Mouse (Mus musculus) lung, postnatal 0 days (tissue): ENCODE data around the gene Atg2a.

Source experiments
- CTCF ChIP-seq: IDR thresholded peaks from 2 replicates; pipeline ENCODE4 v1.5.1; 2016; ENCODE audit warnings: antibody characterized with exemption, mild to moderate bottlenecking
- EP300 ChIP-seq: IDR thresholded peaks from 2 replicates; pipeline ENCODE4 v1.6.1; 2016; ENCODE audit warnings: antibody characterized with exemption, mild to moderate bottlenecking, control low read depth

DNA sequence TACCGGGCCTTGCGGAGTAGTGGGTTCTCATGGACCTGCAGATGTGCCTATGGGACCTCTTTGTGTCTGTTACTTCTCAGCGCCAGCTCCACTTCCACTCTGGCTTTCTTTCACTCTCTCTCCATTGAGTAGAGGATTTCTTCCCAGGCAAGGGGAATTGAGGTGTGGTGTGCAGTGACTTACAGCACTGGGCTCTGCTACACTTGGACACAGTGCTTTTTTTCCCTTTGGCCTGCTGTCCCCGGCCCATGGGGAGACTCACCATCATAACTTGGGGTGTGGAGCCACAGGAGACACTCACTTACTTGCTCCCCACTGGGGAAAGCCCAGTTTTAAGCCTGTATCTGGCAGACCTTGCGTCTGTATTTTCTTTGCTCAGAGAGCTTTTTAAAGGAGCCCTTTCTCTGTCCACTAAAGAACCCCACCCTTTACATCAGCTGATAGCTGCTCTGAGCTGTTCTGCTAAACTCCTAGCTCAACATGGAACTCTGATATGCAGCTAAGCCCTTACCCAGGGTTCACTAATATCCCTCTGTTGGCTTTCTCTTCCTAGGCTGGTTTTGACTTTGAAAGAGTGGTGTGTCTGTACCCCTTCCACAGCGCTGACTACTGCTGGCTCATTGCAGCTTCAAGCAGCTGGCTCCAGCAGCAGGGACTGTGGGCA, 38.1 kb downstream of the Atg2a start:
- TF ChIP-seq EP300 = no peak
- no peak for TF ChIP-seq CTCF
